Mouse (Mus musculus) cerebellum, adult (tissue): ENCODE data around the gene 2700081O15Rik.
"Not testable (repeated sequence)": the region's sequence is repeated elsewhere in the genome, so short reads cannot be mapped to it uniquely, and the experiment has no call there.

Source experiments
- ATAC-seq: cut with Nextera tagmentation; 2 replicates; pipeline ENCODE4 v1.9.2; 2017; ENCODE audit warnings: mild to moderate bottlenecking, moderate library complexity, mixed read lengths; ENCODE audit not compliant: insufficient number of reproducible peaks, low FRiP score, low TSS enrichment

Gene 2700081O15Rik

DNA sequence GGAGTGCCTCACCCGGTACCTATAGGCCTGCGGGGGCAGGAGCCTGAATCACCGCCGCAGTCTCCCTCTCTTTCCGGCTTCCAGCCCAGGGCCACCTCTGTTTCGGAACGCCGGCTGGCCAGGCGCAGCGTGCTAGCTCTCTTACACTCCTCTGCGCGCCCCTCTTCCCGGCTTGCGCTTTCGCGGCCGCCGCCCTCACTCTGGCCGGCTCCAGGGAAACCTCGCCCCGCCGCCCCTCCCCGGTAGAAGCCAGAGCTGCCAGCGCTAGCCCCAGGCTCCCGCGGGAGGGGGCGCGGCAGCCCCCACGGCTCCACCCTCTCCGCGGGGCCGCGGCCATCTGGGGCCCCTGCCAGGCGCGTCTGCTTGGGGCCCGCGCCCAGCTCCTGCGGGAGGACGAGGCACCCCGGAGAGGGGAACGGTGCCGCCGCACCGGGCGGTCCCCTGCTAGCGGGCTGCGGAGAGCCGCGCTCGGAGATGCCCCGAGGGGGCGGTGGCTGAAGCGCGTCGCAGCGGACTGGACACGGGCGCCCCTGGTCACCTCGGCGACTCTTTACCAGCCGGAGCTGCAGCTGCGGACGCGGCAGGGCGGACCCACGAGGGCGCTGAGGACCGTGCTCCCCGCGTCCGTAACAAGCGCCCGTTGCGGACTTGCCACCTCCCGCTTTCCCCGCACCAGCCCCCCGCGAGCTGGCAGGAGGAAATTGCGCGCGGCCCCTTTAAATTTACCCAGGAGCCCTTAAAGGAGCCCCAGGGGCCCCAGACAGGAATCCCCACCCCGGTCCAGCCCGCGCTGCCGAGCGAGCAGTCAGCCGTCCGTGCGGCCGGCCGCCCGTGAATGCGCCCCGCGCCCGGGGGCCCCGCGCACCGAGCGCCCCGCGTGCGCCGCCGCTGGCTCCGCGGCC lies at the start of gene 2700081O15Rik:
Gene 2700081O15Rik, plus strand, starts transcription at position 792 of the 902 bp plus-strand sequence.
- peak; percentile 42; the same call in 1 of the 2 replicates for ATAC-seq

DNA sequence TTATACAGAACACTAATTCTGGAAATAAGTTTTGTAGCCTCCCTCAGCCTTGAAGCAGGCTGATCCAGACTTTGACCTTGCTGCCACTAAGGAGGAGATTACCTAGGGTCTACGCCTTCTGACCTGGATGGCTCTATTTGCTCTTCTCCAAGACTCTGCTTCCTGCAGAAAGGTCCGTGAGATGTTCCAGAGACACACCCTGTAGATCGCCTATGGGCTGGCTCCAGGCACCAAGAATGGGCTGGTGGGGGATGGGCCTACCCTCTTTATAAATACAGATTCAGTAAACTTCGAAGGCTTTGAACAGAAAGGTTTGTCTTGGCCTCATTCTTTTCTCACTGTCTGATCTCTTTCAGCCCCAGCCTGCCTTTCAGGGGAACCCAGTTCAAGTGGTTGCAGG lies 48.0 kb upstream of the 2700081O15Rik start:
- not testable (repeated sequence) for ATAC-seq

DNA sequence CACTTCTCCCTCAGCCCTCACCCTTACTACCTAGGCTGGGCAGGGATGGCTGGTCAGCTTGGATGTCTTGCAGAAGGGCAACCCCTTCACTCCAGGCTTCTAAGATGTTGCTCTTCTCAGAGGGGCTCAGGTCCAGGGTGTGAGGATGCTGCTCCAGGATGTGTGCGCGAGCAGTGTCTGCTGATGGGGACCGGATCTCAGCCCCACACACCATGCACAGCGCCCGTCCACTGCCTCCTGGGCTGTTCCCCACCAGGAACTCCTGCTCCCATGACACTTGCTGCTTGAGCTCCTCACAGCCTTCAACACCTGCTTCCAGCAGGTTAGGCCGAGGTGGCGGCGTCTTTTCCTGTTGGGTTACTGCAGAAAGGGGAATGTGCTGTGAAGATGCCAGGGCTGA lies 42.9 kb upstream of the 2700081O15Rik start:
- no peak for ATAC-seq

DNA sequence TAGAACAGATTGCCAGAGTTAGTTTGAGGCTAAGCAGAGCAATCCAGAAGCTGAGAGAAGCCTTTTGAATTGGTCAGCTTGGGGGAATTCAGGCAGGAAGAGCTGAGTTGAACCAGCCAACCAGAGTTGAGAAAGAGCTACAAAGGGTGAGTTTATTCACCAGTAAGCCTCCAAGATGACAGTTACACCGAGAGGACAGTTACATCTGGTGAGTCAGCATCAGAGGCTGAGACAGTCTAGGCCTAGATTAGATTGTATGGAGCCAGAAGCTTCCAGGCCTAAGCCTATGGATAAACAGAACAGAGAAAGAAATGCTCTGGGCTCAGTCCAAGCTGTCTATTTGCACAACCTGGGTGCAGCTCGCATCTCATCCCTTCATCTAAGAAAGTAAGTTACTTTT lies 39.8 kb upstream of the 2700081O15Rik start:
- no peak for ATAC-seq

DNA sequence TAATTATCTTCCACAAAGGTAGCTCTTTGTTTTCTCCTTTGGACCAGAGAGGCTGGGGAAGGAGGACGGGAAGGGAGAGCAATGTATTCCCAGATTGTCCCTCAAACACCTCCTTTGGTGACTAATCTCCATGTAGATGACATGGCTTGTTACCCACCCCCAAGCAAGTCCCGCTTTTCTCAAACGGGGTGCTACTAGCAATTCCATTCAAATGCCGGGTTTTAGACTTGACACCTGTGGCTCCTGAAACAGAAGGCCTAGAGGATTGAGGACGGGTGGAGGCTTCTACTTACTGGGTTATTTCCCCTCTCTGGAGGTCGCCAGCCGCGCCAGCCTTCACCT lies 35.5 kb upstream of the 2700081O15Rik start:
- no peak for ATAC-seq

DNA sequence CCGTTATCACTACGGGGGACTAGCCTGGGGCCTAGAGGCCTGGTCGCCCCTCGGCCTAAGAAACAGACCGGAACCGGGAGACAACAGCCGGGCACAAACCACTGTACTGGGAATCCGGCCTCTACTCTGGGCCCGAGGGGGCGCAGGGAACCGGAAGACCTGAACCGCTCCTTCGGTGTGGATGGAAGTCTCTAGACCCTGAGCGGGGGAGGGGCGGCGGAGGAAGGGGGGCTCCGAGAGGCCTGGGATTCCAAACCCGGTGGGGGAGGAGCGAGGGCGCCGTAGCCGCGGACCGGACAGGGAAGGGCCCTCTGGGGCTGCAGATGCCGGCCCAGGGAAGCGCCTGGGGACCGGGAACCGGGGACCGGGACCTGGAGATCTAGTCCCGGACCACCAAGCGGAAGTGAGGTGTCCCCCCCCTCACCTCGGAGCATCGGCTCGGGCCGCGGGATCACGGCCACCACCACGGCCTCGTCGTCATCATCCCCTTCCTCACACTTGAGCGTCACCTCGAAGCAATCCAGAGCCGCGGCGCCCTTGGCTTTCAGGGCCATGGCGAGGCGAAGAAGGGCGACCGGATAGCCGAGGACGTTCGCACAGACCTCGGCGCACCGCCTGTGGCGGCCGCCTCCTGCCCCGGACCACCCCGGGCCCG lies 35.0 kb upstream of the 2700081O15Rik start:
- ATAC-seq, result peak; percentile 36; the same call in 1 of the 2 replicates

DNA sequence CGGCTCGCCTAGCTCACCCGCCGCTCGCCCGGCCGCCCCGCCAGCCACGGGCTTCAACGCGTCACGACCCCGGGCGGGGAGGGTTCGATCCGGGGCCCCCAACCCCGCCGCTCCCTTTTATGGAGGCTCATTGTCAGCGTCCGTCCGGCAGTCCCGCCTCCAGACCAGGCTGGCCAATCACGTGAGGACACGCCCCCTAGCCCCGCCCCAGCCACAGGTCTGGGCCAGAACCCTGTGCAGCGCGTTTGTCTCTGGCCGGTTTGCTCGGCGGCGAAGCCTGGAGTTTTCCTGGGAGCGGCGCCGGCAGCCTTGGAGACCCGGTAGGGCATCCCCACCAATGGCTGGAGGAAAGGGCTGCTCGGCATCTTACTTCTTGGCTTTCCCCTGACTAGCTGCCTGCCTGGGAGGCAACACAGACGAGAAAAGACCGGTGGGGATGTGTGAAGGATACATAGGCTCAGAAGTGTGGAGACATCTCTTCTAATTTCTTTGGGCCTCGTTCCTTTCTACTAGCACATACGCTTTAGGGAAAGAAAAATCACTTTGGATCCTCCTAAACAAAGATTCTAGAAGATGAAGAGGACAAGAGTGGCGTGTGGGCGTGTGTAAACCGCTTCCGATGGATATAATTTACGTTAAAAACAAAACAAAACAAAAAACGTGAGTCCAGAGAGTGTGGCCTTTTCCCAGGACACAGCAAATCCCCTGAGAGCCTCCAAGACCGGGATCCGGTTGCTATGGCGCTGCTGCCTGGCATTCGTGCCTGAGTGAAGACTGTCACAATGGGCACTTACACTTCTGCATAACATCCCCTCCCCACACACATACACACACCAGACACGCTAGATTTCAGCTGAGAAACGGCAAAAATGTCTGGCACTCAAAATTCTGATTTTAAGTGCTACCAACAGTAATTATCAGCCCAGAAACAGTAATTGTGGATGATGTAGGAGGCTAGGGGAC lies 34.2 kb upstream of the 2700081O15Rik start, which contains the start of gene Spindoc:
Gene Spindoc, minus strand, starts transcription at position 92 of the 963 bp plus-strand sequence.
- ATAC-seq, result peak; percentile 93

DNA sequence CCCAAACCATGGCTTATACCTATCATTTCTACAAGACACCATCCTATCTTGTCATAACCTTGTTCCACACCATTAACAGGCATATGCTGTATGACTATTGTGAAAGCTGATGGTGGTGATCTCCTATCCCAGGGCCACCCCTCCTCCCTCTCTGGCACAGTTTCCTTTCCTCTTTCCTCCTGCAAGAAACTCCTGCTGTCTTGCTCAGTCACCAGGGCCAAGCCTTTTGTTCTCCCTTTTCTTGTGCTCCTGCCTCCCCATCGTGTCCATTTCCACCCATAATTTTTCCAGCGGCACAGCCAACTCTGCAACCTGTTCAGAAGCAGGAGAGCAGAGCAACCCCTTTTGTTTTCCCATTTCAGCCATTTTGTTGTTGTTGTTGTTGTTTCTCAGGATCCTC lies 31.4 kb upstream of the 2700081O15Rik start:
- ATAC-seq, result no peak

DNA sequence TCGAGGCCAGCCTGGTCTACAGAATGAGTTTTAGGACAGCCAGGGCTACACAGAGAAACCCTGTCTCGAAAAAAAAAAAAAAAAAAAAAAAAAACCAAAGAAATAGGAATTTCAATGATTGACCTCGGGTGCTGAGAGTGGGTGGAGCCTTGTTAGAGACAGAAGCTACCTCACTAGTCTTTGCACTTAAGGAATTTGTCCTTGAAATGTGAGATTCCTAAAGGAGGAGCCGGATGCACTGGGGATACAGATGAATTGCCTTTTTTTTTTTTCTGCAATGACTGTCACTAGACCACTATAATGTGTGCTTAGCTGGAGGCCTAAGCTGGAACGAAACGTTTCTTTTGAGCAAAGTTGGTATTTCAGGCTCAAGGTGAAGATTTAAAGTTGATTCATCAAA lies 28.9 kb upstream of the 2700081O15Rik start:
- no peak for ATAC-seq

DNA sequence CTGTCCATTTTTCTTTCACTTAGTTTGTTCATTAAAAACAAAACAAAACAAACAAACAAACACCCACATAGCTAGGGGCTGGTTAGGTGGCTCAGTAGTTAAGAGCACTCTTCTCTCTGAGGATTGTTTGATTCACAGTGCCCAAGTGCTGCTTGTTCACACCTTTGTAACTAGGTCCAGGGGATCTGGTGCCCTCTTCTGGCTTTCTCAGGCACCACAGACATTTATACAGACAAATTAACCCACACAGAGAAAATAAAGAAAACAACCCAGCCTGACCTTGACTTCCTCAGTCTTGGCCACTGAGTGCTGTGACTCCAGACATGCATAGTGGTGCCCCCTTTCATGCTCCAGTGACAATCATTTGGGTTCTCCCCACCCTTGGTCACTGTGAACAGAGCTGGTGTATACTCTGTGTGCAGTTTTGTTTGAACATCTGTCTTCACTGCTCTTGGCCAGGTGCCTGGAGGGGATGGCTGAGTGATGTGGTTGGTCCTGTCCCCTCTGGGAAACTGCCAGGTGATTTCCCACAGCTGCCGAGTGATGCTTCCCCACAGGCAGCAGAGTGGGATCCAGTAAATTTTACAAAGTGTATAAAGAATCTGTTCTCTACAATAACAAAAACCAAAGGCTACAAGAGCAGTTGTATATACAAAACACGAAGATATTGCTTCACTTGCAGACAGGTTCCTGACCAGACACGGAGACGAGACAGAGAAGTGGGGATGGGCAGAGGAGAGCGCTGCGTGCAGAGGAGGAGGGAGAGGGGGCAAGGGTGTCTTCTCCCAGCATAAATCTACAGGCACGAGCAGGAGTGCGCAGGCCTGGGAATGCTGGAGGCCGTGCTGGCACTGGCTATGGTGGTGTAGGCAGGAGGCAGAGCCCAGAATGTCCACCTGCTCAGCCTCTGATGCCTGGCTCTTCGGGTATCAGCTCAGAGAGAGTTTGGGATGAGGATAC lies 20.3 kb upstream of the 2700081O15Rik start:
- not testable (repeated sequence) for ATAC-seq

DNA sequence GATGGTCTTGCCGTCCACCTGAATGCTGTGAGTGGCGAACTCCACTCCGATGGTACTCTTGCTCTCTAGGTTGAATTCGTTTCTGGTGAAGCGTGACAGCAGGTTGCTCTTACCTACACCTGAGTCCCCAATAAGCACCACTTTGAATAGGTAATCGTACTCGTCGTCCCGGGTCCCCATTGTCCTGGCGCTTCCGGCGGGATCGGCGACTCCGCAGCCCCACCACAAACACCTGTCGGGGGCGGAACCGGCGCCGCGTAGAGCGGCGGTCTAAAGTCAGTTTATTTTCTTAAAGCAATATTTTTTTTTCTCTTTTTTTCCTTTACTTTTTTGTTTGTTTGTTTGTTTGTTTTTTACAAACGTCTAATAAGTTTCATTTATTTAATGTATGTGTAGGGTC lies 18.5 kb upstream of the 2700081O15Rik start:
- ATAC-seq, result not testable (repeated sequence)

DNA sequence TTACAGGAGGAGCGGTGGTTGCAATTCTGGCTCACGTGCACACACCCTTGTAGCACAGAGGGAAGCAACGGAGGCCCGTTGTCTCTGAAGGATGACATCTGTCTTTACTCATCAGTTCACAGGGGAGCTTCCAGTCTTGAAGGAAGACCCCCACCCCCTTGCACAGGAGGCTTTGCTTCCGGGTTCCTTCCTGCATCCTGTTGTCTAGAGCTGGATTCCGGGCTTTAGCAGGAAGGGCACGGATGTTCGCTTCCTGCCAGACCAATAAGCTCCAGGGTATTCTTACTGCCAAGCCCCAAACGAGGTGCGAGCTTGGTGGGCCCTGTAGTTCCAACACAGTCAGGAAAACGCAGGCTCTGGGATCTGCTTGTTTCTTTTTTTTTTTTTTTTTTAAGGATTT lies 16.8 kb upstream of the 2700081O15Rik start:
- ATAC-seq, result no peak

DNA sequence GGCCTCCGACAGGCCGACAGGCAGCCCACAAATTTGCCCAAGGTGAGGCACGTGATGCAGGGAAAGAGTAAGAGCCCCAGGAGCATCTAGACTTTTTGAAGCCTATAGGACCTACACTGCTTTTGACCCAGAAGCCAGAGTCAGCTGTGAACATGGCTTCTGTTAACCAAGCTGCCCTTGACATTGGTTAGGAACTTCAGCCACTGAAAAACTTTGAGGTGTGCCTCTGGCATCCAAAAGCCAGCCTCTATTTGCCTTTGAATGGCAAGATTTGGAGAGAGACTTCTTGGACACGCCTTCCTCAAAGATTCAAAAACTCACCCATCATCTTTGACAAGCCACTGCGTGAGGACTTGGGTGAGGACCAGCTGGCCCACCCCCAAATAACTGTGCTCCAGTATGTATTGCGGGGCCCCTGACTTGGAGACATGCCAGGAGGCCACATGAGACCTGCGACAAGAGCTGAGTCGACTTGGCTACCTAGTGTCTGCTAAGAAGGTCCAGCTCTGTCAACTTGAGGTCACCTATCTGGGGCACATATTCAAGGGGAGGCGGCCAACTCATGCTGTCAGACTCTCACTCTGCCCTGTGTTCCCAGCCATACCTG lies 12.7 kb upstream of the 2700081O15Rik start:
- no peak for ATAC-seq

DNA sequence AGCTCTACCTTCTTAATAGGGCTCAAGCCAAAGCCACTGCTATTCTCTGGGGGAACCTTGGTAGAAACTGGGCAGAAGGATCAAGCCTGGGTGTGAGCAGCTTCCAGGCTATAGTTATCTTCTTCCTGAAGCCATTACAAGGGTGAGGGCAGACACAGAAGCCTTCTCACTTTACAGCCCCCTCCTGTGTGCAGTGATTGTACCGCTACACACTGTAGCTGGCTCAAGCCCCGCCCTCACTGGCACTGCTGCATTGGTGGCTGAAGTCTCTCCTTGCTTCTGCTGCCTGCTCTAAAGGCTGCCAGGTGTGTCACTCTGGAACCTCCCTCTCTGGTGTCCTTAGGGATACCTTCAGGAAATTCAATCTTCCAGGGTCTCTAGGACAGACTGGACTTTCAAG lies 5.1 kb upstream of the 2700081O15Rik start:
- ATAC-seq, result no peak

DNA sequence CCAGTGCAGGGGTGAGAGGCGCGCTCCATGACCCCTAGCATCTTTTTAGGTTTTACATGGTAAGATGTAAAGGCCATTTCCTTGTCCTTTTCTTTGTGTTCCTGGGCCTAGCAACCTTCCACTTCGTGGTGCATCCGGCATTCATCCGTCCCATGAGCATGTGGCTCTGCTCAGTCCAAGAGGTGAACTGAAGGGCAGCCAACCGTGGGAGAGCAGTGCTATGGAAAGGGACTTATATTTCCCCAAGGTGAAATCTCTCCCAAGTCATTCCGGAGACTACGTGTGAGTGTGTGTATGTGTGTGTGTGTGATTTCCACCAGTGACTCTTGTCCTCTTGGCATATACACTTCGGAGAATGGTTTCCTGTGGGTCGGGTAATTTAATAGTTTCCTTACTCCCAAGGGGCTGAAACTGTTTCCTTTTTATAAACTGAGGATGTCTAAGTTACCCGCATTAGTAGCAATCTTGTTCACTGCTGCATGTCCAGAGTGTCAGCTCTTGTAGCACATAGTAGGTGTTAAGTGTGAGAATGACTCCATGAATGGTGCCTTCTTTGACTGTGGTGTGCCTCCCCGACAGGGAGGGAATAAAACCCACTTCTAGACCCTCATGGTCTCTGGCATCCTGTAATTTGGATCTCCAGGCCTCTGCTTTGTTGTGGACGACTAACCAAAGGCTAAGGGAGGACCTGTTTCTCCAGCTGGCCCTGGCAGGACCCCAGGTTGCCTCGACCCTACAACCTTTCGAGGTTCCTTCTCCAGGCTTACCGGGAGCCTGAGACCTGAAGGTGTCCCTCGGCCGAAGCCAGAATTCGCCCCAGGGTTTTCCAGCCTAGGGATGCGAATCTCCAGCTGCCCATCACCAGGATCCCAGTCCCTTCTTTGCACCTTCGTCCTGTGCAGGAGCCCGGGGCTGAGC lies 1.2 kb upstream of the 2700081O15Rik start:
- no peak for ATAC-seq

DNA sequence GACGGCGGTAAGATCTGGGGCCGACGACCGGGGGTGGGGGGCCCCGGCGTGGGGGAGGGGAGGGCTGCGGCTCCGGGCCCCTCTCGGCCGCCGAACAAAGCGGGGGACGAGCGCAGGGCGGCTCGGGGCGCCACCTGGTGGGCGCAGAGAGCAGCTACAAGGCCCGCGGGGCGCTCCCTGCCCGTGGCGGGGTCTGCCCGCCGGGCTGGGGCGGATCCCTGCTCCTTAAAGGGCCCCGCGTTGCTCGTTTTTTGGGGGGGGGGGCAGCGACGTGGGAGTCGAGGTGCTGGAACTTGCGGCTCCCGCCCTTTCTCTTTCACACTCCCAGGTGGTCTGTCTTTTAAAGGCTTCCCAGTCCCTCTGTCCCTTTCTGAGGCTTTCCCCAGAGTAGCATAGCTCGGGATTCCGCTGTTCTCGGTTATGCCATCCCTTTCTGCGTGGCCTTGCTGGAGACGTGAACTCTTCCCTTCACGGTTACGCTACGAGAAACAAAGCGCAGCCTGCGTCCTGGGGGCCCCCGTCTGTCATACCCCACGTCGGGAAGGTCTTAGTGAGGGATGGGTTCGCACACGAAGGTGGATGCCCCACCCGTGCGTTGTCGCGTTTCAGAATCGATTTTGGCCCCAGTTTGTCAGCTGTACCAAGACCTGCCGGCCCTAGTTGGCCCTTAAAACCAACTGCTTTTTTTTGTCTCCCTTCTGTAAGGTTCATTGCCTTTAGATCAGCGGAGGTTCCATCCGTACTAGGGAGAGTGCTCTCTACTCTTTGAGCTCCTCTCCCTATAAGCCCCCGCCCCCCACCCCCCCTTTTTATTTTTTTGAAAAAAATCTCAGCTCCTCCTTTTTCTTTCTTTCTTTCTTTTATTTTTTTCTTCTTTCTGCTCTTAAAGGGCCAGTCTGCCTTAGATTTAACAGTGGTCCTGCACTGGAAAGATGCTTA lies 755 bp downstream of the 2700081O15Rik start:
- ATAC-seq, result peak; percentile 38; the same call in 1 of the 2 replicates

DNA sequence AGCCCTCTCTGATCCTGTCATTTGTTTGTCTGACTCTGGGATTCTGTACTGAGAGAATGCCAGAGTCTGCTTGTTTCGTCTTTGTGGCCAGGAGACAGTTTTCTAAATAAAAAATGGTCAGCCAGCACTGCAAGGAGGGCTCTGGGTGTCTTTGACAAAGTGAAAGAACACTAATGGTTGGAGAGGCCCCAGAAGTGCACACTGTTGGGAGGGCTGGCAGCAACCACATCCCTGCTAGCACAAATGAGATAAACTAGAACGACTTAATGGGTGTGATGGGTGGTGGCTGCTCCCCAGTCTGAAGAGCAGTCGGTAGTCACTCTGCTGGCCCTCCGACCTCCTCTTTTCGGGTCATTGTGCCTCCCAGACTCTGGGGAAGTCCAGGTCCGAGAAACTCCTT lies 1.7 kb downstream of the 2700081O15Rik start:
- no peak for ATAC-seq
